Mouse (Mus musculus): ENCODE measurements at regions not wholly inside any gene's neighbourhood (a gene's known extent, or its start where the extent isn't known, plus 50 kb on each side); places are given as distances from the start of the nearest gene placed in this dataset.

GRCm38 (mm10) chr16:74582645-74583423 is 171.2 kb upstream of the Robo2 start:
- Histone ChIP-seq H3K9me3 (ENCODE audit: control insufficient read depth, low read length) (no peaks in the 10 kb centered on the region), H3K4me2 (ENCODE audit: low read depth, low read length) (no peak overlapping the region), H3K27ac (ENCODE audit: low read length) (no peak overlapping the region), H3K4me3 (ENCODE audit: low read length) (no peak overlapping the region), H3K36me3 (ENCODE audit: control insufficient read depth, insufficient read depth, low read length) (no peaks in the 10 kb centered on the region), H3K27me3 (replicated peaks; ENCODE audit: control insufficient read depth, insufficient read depth, low read length) (no peaks in the 10 kb centered on the region), H3K4me1 (ENCODE audit: control insufficient read depth, insufficient read depth, low read length) (no peaks in the 10 kb centered on the region), H3K9ac (ENCODE audit: low read depth, low read length) (no peak overlapping the region)
- ATAC-seq = no peak
- 88% methylated on average over 4 of the region's 4 CpGs for whole genome bisulfite sequencing

DNA sequence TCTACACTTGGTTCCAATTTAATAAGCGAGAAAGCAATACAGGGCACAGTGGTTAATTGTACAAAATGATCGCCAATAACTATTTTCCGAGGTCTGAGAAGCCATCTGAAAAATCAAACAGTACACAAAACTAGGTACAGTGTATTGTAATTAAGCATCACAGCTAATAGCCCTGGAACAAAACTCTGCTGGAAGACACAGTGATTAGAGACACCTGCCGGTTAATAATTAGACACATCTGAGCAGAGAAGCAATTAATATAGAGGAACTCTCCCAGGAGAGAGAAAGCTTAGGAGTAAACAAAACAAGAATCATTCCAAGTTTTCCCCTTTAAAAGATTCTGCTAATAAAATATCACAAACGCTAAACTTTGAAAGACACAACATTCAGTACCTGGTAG is 136.7 kb upstream of the Robo2 start:
- no peak overlapping the region for H3K27ac ChIP-seq (ENCODE audit: low read length)
- no peak overlapping the region for H3K4me3 ChIP-seq (ENCODE audit: low read length)
- H3K4me2 ChIP-seq (ENCODE audit: low read depth, low read length) = no peak overlapping the region
- H3K9ac ChIP-seq (ENCODE audit: low read depth, low read length) = no peak overlapping the region
- H3K27me3 ChIP-seq (replicated peaks; ENCODE audit: control insufficient read depth, insufficient read depth, low read length) = no peaks in the 10 kb centered on the region
- H3K36me3 ChIP-seq (ENCODE audit: control insufficient read depth, insufficient read depth, low read length) = no peaks in the 10 kb centered on the region
- H3K4me1 ChIP-seq (ENCODE audit: control insufficient read depth, insufficient read depth, low read length) = no peaks in the 10 kb centered on the region
- H3K9me3 ChIP-seq (ENCODE audit: control insufficient read depth, low read length) = no peaks in the 10 kb centered on the region
- no peak for ATAC-seq
- 71% methylated on average over 5 of the region's 5 CpGs for WGBS

- WGBS = 67% methylated on average over 2 of the region's 2 CpGs
- no peak for ATAC-seq
- H3K4me3 ChIP-seq (ENCODE audit: low read length) = no peak overlapping the region
These were observed 118.9 kb upstream of the Robo2 start for GRCm38 (mm10) chr16:74530531-74530930.

GRCm38 (mm10) chr16:74528245-74528644 is 116.6 kb upstream of the Robo2 start:
- H3K9me3 ChIP-seq (ENCODE audit: control insufficient read depth, low read length) = no peaks in the 10 kb centered on the region
- H3K4me3 ChIP-seq (ENCODE audit: low read length) = no peak overlapping the region
- 47% methylated on average over 3 of the region's 3 CpGs for WGBS
- H3K9ac ChIP-seq (ENCODE audit: low read depth, low read length) = no peak overlapping the region
- no peak overlapping the region for H3K4me2 ChIP-seq (ENCODE audit: low read depth, low read length)
- no peaks in the 10 kb centered on the region for H3K27me3 ChIP-seq (replicated peaks; ENCODE audit: control insufficient read depth, insufficient read depth, low read length)
- ATAC-seq = no peak
- H3K4me1 ChIP-seq (ENCODE audit: control insufficient read depth, insufficient read depth, low read length) = no peaks in the 10 kb centered on the region
- H3K27ac ChIP-seq (ENCODE audit: low read length) = no peak overlapping the region
- H3K36me3 ChIP-seq (ENCODE audit: control insufficient read depth, insufficient read depth, low read length) = no peaks in the 10 kb centered on the region

More at GRCm38 (mm10) chr16:74530531-74530930, 118.9 kb upstream of the Robo2 start:
- Histone ChIP-seq H3K4me2 (ENCODE audit: low read depth, low read length) (no peak overlapping the region), H3K27me3 (replicated peaks; ENCODE audit: control insufficient read depth, insufficient read depth, low read length) (no peaks in the 10 kb centered on the region), H3K36me3 (ENCODE audit: control insufficient read depth, insufficient read depth, low read length) (no peaks in the 10 kb centered on the region), H3K4me1 (ENCODE audit: control insufficient read depth, insufficient read depth, low read length) (no peaks in the 10 kb centered on the region), H3K27ac (ENCODE audit: low read length) (no peak overlapping the region), H3K9ac (ENCODE audit: low read depth, low read length) (no peak overlapping the region), H3K9me3 (ENCODE audit: control insufficient read depth, low read length) (no peaks in the 10 kb centered on the region)

DNA sequence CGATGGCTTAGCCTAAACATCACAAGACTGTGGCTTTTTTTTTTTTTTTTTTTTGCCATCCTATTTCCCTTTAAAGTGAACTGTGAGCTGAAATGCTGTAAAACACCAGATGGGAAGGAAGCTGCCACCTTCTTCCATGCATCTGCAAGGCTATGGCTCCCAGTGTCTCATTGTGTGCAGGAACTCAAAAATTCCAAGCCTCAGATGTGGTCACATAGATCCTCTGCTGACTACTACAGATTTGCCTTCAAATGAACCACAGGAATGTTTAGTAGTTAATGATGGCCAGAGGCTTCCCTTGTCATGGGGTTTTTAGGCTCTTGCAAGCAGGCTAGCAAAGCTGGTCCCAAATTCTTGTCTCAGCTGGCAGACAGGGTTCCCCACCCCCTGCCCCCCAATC is 114.9 kb upstream of the Robo2 start:
- ATAC-seq = no peak
- no peak overlapping the region for H3K4me2 ChIP-seq (ENCODE audit: low read depth, low read length)
- H3K9me3 ChIP-seq (ENCODE audit: control insufficient read depth, low read length) = no peaks in the 10 kb centered on the region
- no peaks in the 10 kb centered on the region for H3K4me1 ChIP-seq (ENCODE audit: control insufficient read depth, insufficient read depth, low read length)
- no peaks in the 10 kb centered on the region for H3K27me3 ChIP-seq (replicated peaks; ENCODE audit: control insufficient read depth, insufficient read depth, low read length)
- 41% methylated on average over 1 of the region's 1 CpGs for WGBS
- H3K4me3 ChIP-seq (ENCODE audit: low read length) = no peak overlapping the region
- H3K36me3 ChIP-seq (ENCODE audit: control insufficient read depth, insufficient read depth, low read length) = no peaks in the 10 kb centered on the region
- no peak overlapping the region for H3K9ac ChIP-seq (ENCODE audit: low read depth, low read length)
- no peak overlapping the region for H3K27ac ChIP-seq (ENCODE audit: low read length)

GRCm38 (mm10) chr16:74520501-74520900 is 108.9 kb upstream of the Robo2 start:
- Histone ChIP-seq H3K27ac (ENCODE audit: low read length) (no peak overlapping the region), H3K4me1 (ENCODE audit: control insufficient read depth, insufficient read depth, low read length) (no peaks in the 10 kb centered on the region), H3K9me3 (ENCODE audit: control insufficient read depth, low read length) (no peaks in the 10 kb centered on the region), H3K9ac (ENCODE audit: low read depth, low read length) (no peak overlapping the region), H3K4me2 (ENCODE audit: low read depth, low read length) (no peak overlapping the region), H3K4me3 (ENCODE audit: low read length) (no peak overlapping the region), H3K36me3 (ENCODE audit: control insufficient read depth, insufficient read depth, low read length) (no peaks in the 10 kb centered on the region), H3K27me3 (replicated peaks; ENCODE audit: control insufficient read depth, insufficient read depth, low read length) (no peaks in the 10 kb centered on the region)
- ATAC-seq = no peak
- WGBS = 82% methylated on average over 4 of the region's 4 CpGs

GRCm38 (mm10) chr16:74517888-74518287 is 106.3 kb upstream of the Robo2 start:
- 86% methylated on average over 1 of the region's 1 CpGs for WGBS
- no peak overlapping the region for H3K9ac ChIP-seq (ENCODE audit: low read depth, low read length)
- H3K27ac ChIP-seq (ENCODE audit: low read length) = no peak overlapping the region

DNA sequence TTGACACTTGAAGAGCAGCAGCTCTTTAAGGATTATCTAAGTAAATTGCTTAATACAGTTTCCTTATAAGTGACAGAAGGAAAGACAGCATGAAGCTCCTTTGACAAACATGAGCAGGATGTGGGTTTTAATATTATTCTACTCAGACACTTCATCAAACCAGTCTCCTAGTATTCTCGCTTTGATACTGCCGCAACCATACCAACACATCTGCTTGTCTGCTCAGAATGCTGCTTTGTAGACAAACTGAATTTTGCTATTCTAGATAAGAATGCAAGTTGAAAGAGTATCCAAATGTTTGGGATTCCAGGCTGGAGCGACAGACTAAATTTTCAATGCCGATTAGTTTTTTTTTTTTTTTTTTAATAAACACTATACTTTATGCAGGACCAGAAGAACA is 105.7 kb upstream of the Robo2 start:
- H3K36me3 ChIP-seq (ENCODE audit: control insufficient read depth, insufficient read depth, low read length) = no peaks in the 10 kb centered on the region
- H3K9ac ChIP-seq (ENCODE audit: low read depth, low read length) = no peak overlapping the region
- H3K27me3 ChIP-seq (replicated peaks; ENCODE audit: control insufficient read depth, insufficient read depth, low read length) = no peaks in the 10 kb centered on the region
- H3K4me2 ChIP-seq (ENCODE audit: low read depth, low read length) = no peak overlapping the region
- no peaks in the 10 kb centered on the region for H3K4me1 ChIP-seq (ENCODE audit: control insufficient read depth, insufficient read depth, low read length)
- H3K9me3 ChIP-seq (ENCODE audit: control insufficient read depth, low read length) = no peaks in the 10 kb centered on the region
- no peak overlapping the region for H3K27ac ChIP-seq (ENCODE audit: low read length)
- H3K4me3 ChIP-seq (ENCODE audit: low read length) = no peak overlapping the region
- ATAC-seq = no peak
- WGBS = 87% methylated on average over 4 of the region's 4 CpGs

More at GRCm38 (mm10) chr16:74517888-74518287, 106.3 kb upstream of the Robo2 start:
- no peak overlapping the region for H3K4me2 ChIP-seq (ENCODE audit: low read depth, low read length)
- no peak overlapping the region for H3K4me3 ChIP-seq (ENCODE audit: low read length)
- H3K27me3 ChIP-seq (replicated peaks; ENCODE audit: control insufficient read depth, insufficient read depth, low read length) = no peaks in the 10 kb centered on the region
- H3K36me3 ChIP-seq (ENCODE audit: control insufficient read depth, insufficient read depth, low read length) = no peaks in the 10 kb centered on the region
- no peak for ATAC-seq
- H3K9me3 ChIP-seq (ENCODE audit: control insufficient read depth, low read length) = no peaks in the 10 kb centered on the region
- H3K4me1 ChIP-seq (ENCODE audit: control insufficient read depth, insufficient read depth, low read length) = no peaks in the 10 kb centered on the region

- H3K27ac ChIP-seq (ENCODE audit: low read length) = no peak overlapping the region
- H3K9ac ChIP-seq (ENCODE audit: low read depth, low read length) = no peak overlapping the region
- no peaks in the 10 kb centered on the region for H3K27me3 ChIP-seq (replicated peaks; ENCODE audit: control insufficient read depth, insufficient read depth, low read length)
- no peak for ATAC-seq
- H3K36me3 ChIP-seq (ENCODE audit: control insufficient read depth, insufficient read depth, low read length) = no peaks in the 10 kb centered on the region
- H3K4me3 ChIP-seq (ENCODE audit: low read length) = no peak overlapping the region
- H3K9me3 ChIP-seq (ENCODE audit: control insufficient read depth, low read length) = no peaks in the 10 kb centered on the region
- H3K4me2 ChIP-seq (ENCODE audit: low read depth, low read length) = no peak overlapping the region
- WGBS = 68% methylated on average over 4 of the region's 4 CpGs
- H3K4me1 ChIP-seq (ENCODE audit: control insufficient read depth, insufficient read depth, low read length) = no peaks in the 10 kb centered on the region
These were observed 102.9 kb upstream of the Robo2 start for GRCm38 (mm10) chr16:74514481-74514880.

GRCm38 (mm10) chr16:74510383-74510782 is 98.8 kb upstream of the Robo2 start:
- 83% methylated on average over 1 of the region's 1 CpGs for WGBS
- H3K9ac ChIP-seq (ENCODE audit: low read depth, low read length) = no peak overlapping the region
- ATAC-seq = no peak

More at GRCm38 (mm10) chr16:74510383-74510782, 98.8 kb upstream of the Robo2 start:
- Histone ChIP-seq H3K27ac (ENCODE audit: low read length) (no peak overlapping the region), H3K9me3 (ENCODE audit: control insufficient read depth, low read length) (no peaks in the 10 kb centered on the region), H3K36me3 (ENCODE audit: control insufficient read depth, insufficient read depth, low read length) (no peaks in the 10 kb centered on the region), H3K27me3 (replicated peaks; ENCODE audit: control insufficient read depth, insufficient read depth, low read length) (no peaks in the 10 kb centered on the region), H3K4me2 (ENCODE audit: low read depth, low read length) (no peak overlapping the region), H3K4me3 (ENCODE audit: low read length) (no peak overlapping the region), H3K4me1 (ENCODE audit: control insufficient read depth, insufficient read depth, low read length) (no peaks in the 10 kb centered on the region)

Measured in intestine, embryonic 16.5 days (tissue).